In genomic region chr6:127079867-127080731, GRCm38 (mm10) we compare ENCODE assay signal across 7 mouse cellular contexts. TPM values are rescaled to one million over a fixed set of nuclear protein-coding genes. Genes with fewer than 3 reads are reported as not detected.
DNase-seq lines count a peak whose midpoint lies in the region; ATAC-seq lines count a peak whose summit lies in the region.

No protein-coding gene starts in this region.

- no peaks in the 10 kb centered on the region for H3K4me1 ChIP-seq in forebrain, embryonic 14.5 days (ENCODE audit: control insufficient read depth, insufficient read depth, low read length)
- no peaks in the 10 kb centered on the region for H3K4me1 ChIP-seq in hindbrain, embryonic 14.5 days (replicated peaks; ENCODE audit: control insufficient read depth, insufficient read depth, low read length)

- H3K4me3 ChIP-seq in forebrain, embryonic 14.5 days (ENCODE audit: low read depth, low read length) = peak overlapping the region; percentile 63
- peak overlapping the region; percentile 57 for H3K4me3 ChIP-seq in hindbrain, embryonic 14.5 days (replicated peaks; ENCODE audit: low read length)

- H3K36me3 ChIP-seq in forebrain, embryonic 14.5 days (ENCODE audit: control insufficient read depth, insufficient read depth, low read length) = no peaks in the 10 kb centered on the region
- no peaks in the 10 kb centered on the region for H3K36me3 ChIP-seq in hindbrain, embryonic 14.5 days (replicated peaks; ENCODE audit: control insufficient read depth, insufficient read depth)

- H3K27me3 ChIP-seq in forebrain, embryonic 14.5 days (replicated peaks; ENCODE audit: control insufficient read depth, insufficient read depth, low read length) = no peaks in the 10 kb centered on the region
- H3K27me3 ChIP-seq in hindbrain, embryonic 14.5 days (ENCODE audit: control insufficient read depth, insufficient read depth, low read length) = peaks cover 7% of the 10 kb centered on the region; the same call in 1 of the 2 replicates

- under 1% methylated on average over 59 of the region's 59 CpGs for WGBS in forebrain, embryonic 14.5 days
- WGBS in hindbrain, embryonic 14.5 days = 1% methylated on average over 59 of the region's 59 CpGs

- H3K9ac ChIP-seq in forebrain, embryonic 14.5 days (ENCODE audit: low read length) = peak overlapping the region; percentile 82
- peak overlapping the region; percentile 85 for H3K9ac ChIP-seq in hindbrain, embryonic 14.5 days

- no peaks in the 10 kb centered on the region for H3K9me3 ChIP-seq in forebrain, embryonic 14.5 days (replicated peaks; ENCODE audit: control insufficient read depth, low read length)
- H3K9me3 ChIP-seq in hindbrain, embryonic 14.5 days (ENCODE audit: control insufficient read depth, low read length) = no peaks in the 10 kb centered on the region

- peak; percentile 86 for DNase-seq in ZHBTc4 (ENCODE audit: low read depth, low spot score)
- peak; percentile 69 for DNase-seq in cerebellum, adult 11 months
- peak; percentile 86 for DNase-seq in forebrain, embryonic 14.5 days (ENCODE audit: low spot score)
- DNase-seq in hindbrain, embryonic 14.5 days (ENCODE audit: low spot score) = peak; percentile 77
- DNase-seq in left cerebral cortex, adult 18-20 months (ENCODE audit: low spot score in 2 of 2) = peak; percentile 75 to 87
- peak; percentile 35 for DNase-seq in lung, postnatal 14 days
- DNase-seq in retina, postnatal 1 day = peak; percentile 85

- H3K4me2 ChIP-seq in forebrain, embryonic 14.5 days (ENCODE audit: low read length) = peak overlapping the region; percentile 97
- H3K4me2 ChIP-seq in hindbrain, embryonic 14.5 days (replicated peaks) = peak overlapping the region; percentile 84

- H3K27ac ChIP-seq in forebrain, embryonic 14.5 days (ENCODE audit: low read depth, low read length) = peak overlapping the region; percentile 76
- peak overlapping the region; percentile 91 for H3K27ac ChIP-seq in hindbrain, embryonic 14.5 days

- ATAC-seq in forebrain, embryonic 14.5 days = peak; percentile 90
- peak; percentile 93 for ATAC-seq in hindbrain, embryonic 14.5 days (ENCODE audit: low FRiP score)

RNA-seq across cellular contexts. Expression of gene Fgf23, which starts 7.4 kb away (rescaled TPM):
- 0.09 and 0.11 TPM in 2 replicates for polyA plus RNA-seq in forebrain, embryonic 14.5 days (2014; fragmentation: Nextera tagmentation; extraction: Ambion mirVana)
- polyA plus RNA-seq in hindbrain, embryonic 14.5 days (2014; fragmentation: Nextera tagmentation; extraction: Ambion mirVana) = 0.11 and 0.18 TPM in 2 replicates
- under 1 TPM; 0.40 to 0.49 TPM for total RNA-seq in left cerebral cortex, adult 18-20 months (2021)

RNA-seq across cellular contexts. Expression of gene Tigar, which starts 29.3 kb away (rescaled TPM):
- polyA plus RNA-seq in forebrain, embryonic 14.5 days (2014; fragmentation: Nextera tagmentation; extraction: Ambion mirVana) = 7.4 and 8.1 TPM in 2 replicates
- 6.5 and 6.9 TPM in 2 replicates for polyA plus RNA-seq in hindbrain, embryonic 14.5 days (2014; fragmentation: Nextera tagmentation; extraction: Ambion mirVana)
- total RNA-seq in left cerebral cortex, adult 18-20 months (2021) = 10 to 100 TPM; 24.9 to 29.8 TPM

Comparison
In these comparisons a context has a peak if more than half of its experiments do, and no peak if none do; other contexts are left out.
1. Peak in every context shown above with its lines: DNase-seq, ATAC-seq, H3K4me3 ChIP-seq and H3K27ac ChIP-seq.
2. DNase-seq: peak in every context shown above with its lines; median percentile 86 in ZHBTc4; 86 in forebrain, embryonic 14.5 days; 85 in retina, postnatal 1 day; 81 in left cerebral cortex, adult 18-20 months; 77 in hindbrain, embryonic 14.5 days; 69 in cerebellum, adult 11 months; 35 in lung, postnatal 14 days.